Mouse (Mus musculus) thymus, adult 2 months (tissue): Measurements from ENCODE around the gene Fbxw16.
"Not testable (repeated sequence)": the region's sequence is repeated elsewhere in the genome, so short reads cannot be mapped to it uniquely, and the experiment has no call there.

ENCODE experiments used
- CTCF ChIP-seq: fragments of 200-500 bp; IDR thresholded peaks from 2 replicates; pipeline ENCODE4 v1.5.1; 2012; ENCODE audit warnings: mild to moderate bottlenecking, control low read depth, low read length, moderate library complexity, borderline replicate concordance; ENCODE audit not compliant: control insufficient read depth, poor library complexity, insufficient read depth; ENCODE audit errors: extremely low read depth
- POLR2A ChIP-seq: fragments of 200-500 bp; IDR thresholded peaks from 2 replicates; pipeline ENCODE4 v1.6.1; 2012; ENCODE audit warnings: mild to moderate bottlenecking, low read length, control low read depth, moderate library complexity; ENCODE audit not compliant: control insufficient read depth, poor library complexity, insufficient read depth; ENCODE audit errors: extremely low read depth

GRCm38 (mm10) chr9:109495775-109496174 is 46.8 kb upstream of the Fbxw16 start, which contains the start of gene Fbxw19:
- TF ChIP-seq CTCF, POLR2A: not testable (repeated sequence)
